24 mouse cellular contexts compared by ENCODE assay signal in the genomic region with DNA sequence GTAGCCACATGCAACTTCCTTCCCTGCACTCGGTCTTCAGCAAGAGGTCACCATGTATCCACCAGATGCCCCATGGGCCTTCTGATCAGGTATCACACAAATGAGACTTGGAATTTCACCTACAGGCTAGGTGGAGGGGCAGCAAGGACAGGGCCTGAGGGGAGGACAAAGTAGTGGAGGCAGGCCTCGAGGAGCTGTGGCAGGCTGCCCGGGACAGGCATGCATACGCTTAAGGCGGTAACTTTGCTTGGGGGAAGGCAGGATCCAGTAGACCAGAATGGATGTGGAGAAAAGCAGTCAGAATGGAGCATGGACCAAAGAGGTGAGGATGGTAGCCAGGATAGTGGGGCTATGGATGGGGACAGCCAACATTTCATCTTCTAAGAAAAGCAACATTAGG. TPM values are rescaled to one million over a fixed set of nuclear protein-coding genes. Genes with fewer than 3 reads are reported as not detected.
DNase-seq lines count a peak whose midpoint lies in the region; ATAC-seq and TF ChIP-seq lines count a peak whose summit lies in the region.
"Had no signal": no experiment of that assay in that cellular context is flagged by ENCODE, and none has a peak within 500 bp of the region (broad histone marks: within the 10 kb centered on the region; RNA-seq: fewer than 3 reads in every experiment).

No protein-coding gene starts in this region.

- no peak for TF ChIP-seq CTCF in kidney, postnatal 0 days (IDR thresholded peaks at IDR 0.05; ENCODE audit: low read depth)
- no peak for TF ChIP-seq CTCF in stomach, postnatal 0 days (IDR thresholded peaks at IDR 0.05; ENCODE audit: low read depth)

- no peaks in the 10 kb centered on the region for H3K9me3 ChIP-seq in heart, embryonic 12.5 days (replicated peaks)
- H3K9me3 ChIP-seq in kidney, postnatal 0 days (replicated peaks; ENCODE audit: low read length) = no peaks in the 10 kb centered on the region
- H3K9me3 ChIP-seq in neural tube, embryonic 13.5 days = no peaks in the 10 kb centered on the region
- no peaks in the 10 kb centered on the region for H3K9me3 ChIP-seq in neural tube, embryonic 15.5 days (replicated peaks)
- no peaks in the 10 kb centered on the region for H3K9me3 ChIP-seq in stomach, postnatal 0 days (ENCODE audit: control insufficient read depth, low read length)
- H3K9me3 ChIP-seq in midbrain, embryonic 16.5 days (replicated peaks; ENCODE audit: control insufficient read depth, low read length, poor library complexity, severe bottlenecking) = no peaks in the 10 kb centered on the region
- H3K9me3 ChIP-seq: forebrain, embryonic 13.5 days; limb, embryonic 12.5 days; midbrain, embryonic 15.5 days had no signal

- DNase-seq in heart, adult 18-20 months = no peak
- no peak for DNase-seq in kidney, postnatal 0 days (ENCODE audit: low spot score)
- no peak for DNase-seq in kidney, adult 11 months
- DNase-seq in stomach, postnatal 0 days (ENCODE audit: low spot score) = no peak
- DNase-seq: cerebellum, adult 2 months; cerebellum, postnatal 36 days had no signal

- H3K27me3 ChIP-seq in heart, embryonic 12.5 days (replicated peaks) = no peaks in the 10 kb centered on the region
- H3K27me3 ChIP-seq in kidney, postnatal 0 days (ENCODE audit: insufficient read depth, low read length) = no peaks in the 10 kb centered on the region
- H3K27me3 ChIP-seq in neural tube, embryonic 13.5 days = no peaks in the 10 kb centered on the region
- H3K27me3 ChIP-seq in neural tube, embryonic 15.5 days (replicated peaks) = no peaks in the 10 kb centered on the region
- no peaks in the 10 kb centered on the region for H3K27me3 ChIP-seq in stomach, postnatal 0 days (ENCODE audit: control insufficient read depth, insufficient read depth, low read length)
- H3K27me3 ChIP-seq in midbrain, embryonic 16.5 days (ENCODE audit: control insufficient read depth, insufficient read depth, low read depth, low read length) = no peaks in the 10 kb centered on the region
- H3K27me3 ChIP-seq: forebrain, embryonic 13.5 days; limb, embryonic 12.5 days; midbrain, embryonic 15.5 days had no signal

- H3K4me1 ChIP-seq in heart, embryonic 12.5 days (replicated peaks) = peaks cover 84% of the 10 kb centered on the region
- peaks cover 70% of the 10 kb centered on the region for H3K4me1 ChIP-seq in kidney, postnatal 0 days (replicated peaks; ENCODE audit: insufficient read depth, low read length)
- H3K4me1 ChIP-seq in neural tube, embryonic 13.5 days (replicated peaks) = peaks cover 68% of the 10 kb centered on the region
- peaks cover 50% of the 10 kb centered on the region for H3K4me1 ChIP-seq in neural tube, embryonic 15.5 days
- H3K4me1 ChIP-seq in stomach, postnatal 0 days (replicated peaks; ENCODE audit: control insufficient read depth, insufficient read depth) = peaks cover 15% of the 10 kb centered on the region; the same call in 1 of the 2 replicates
- peaks cover 4% of the 10 kb centered on the region for H3K4me1 ChIP-seq in midbrain, embryonic 16.5 days (ENCODE audit: control insufficient read depth, insufficient read depth, low read length)

- H3K9ac ChIP-seq in heart, embryonic 12.5 days = 0 out of 2 replicates have a peak overlapping the region, but pooled peaks have one; percentile 4
- H3K9ac ChIP-seq in kidney, postnatal 0 days (ENCODE audit: low read depth, low read length) = no peak overlapping the region
- 0 out of 2 replicates have a peak overlapping the region, but pooled peaks have one; percentile 41 for H3K9ac ChIP-seq in neural tube, embryonic 13.5 days
- no peak overlapping the region for H3K9ac ChIP-seq in neural tube, embryonic 15.5 days (replicated peaks)
- no peak overlapping the region for H3K9ac ChIP-seq in stomach, postnatal 0 days (ENCODE audit: low read length)
- no peak overlapping the region for H3K9ac ChIP-seq in midbrain, embryonic 16.5 days (ENCODE audit: low read depth, low read length)
- H3K9ac ChIP-seq: forebrain, embryonic 13.5 days; limb, embryonic 12.5 days; midbrain, embryonic 15.5 days had no signal

- TF ChIP-seq EP300 in stomach, postnatal 0 days (optimal IDR thresholded peaks at IDR 0.05) = no peak

- WGBS in heart, embryonic 12.5 days = 80% methylated on average over 5 of the region's 5 CpGs
- WGBS in kidney, postnatal 0 days = 56% methylated on average over 5 of the region's 5 CpGs
- 77% methylated on average over 5 of the region's 5 CpGs for WGBS in neural tube, embryonic 13.5 days
- WGBS in neural tube, embryonic 15.5 days = 75% methylated on average over 5 of the region's 5 CpGs
- 57% methylated on average over 5 of the region's 5 CpGs for WGBS in stomach, postnatal 0 days
- WGBS in midbrain, embryonic 16.5 days = 71% methylated on average over 5 of the region's 5 CpGs

- no peak overlapping the region for H3K4me2 ChIP-seq in heart, embryonic 12.5 days
- H3K4me2 ChIP-seq in kidney, postnatal 0 days (ENCODE audit: low read length) = no peak overlapping the region
- H3K4me2 ChIP-seq in neural tube, embryonic 13.5 days = no peak overlapping the region
- no peak overlapping the region for H3K4me2 ChIP-seq in neural tube, embryonic 15.5 days
- no peak overlapping the region for H3K4me2 ChIP-seq in stomach, postnatal 0 days (replicated peaks; ENCODE audit: low read depth)
- H3K4me2 ChIP-seq in midbrain, embryonic 16.5 days (ENCODE audit: low read length) = no peak overlapping the region
- H3K4me2 ChIP-seq: forebrain, embryonic 13.5 days; limb, embryonic 12.5 days; midbrain, embryonic 15.5 days had no signal

- no peak overlapping the region for H3K27ac ChIP-seq in heart, embryonic 12.5 days (ENCODE audit: poor library complexity, severe bottlenecking)
- H3K27ac ChIP-seq in kidney, postnatal 0 days = peak overlapping the region; percentile 97
- H3K27ac ChIP-seq in neural tube, embryonic 13.5 days (replicated peaks) = no peak overlapping the region
- H3K27ac ChIP-seq in neural tube, embryonic 15.5 days (replicated peaks) = no peak overlapping the region
- H3K27ac ChIP-seq in stomach, postnatal 0 days (replicated peaks) = peak overlapping the region; percentile 53; the same call in 1 of the 2 replicates
- no peak overlapping the region for H3K27ac ChIP-seq in midbrain, embryonic 16.5 days (ENCODE audit: low read length)
- H3K27ac ChIP-seq: forebrain, embryonic 13.5 days; limb, embryonic 12.5 days; midbrain, embryonic 15.5 days had no signal

- no peak overlapping the region for H3K4me3 ChIP-seq in heart, embryonic 12.5 days
- no peak overlapping the region for H3K4me3 ChIP-seq in kidney, postnatal 0 days (replicated peaks; ENCODE audit: low read depth, low read length)
- no peak overlapping the region for H3K4me3 ChIP-seq in neural tube, embryonic 13.5 days
- H3K4me3 ChIP-seq in neural tube, embryonic 15.5 days (replicated peaks) = no peak overlapping the region
- H3K4me3 ChIP-seq in stomach, postnatal 0 days (ENCODE audit: low read depth, low read length) = no peak overlapping the region
- no peak overlapping the region for H3K4me3 ChIP-seq in midbrain, embryonic 16.5 days (ENCODE audit: low read depth, low read length)
- H3K4me3 ChIP-seq: forebrain, embryonic 13.5 days; limb, embryonic 12.5 days; midbrain, embryonic 15.5 days had no signal

- no peaks in the 10 kb centered on the region for H3K36me3 ChIP-seq in heart, embryonic 12.5 days
- H3K36me3 ChIP-seq in kidney, postnatal 0 days (ENCODE audit: insufficient read depth, low read length) = no peaks in the 10 kb centered on the region
- H3K36me3 ChIP-seq in neural tube, embryonic 13.5 days = no peaks in the 10 kb centered on the region
- H3K36me3 ChIP-seq in neural tube, embryonic 15.5 days = no peaks in the 10 kb centered on the region
- H3K36me3 ChIP-seq in stomach, postnatal 0 days (ENCODE audit: control insufficient read depth, insufficient read depth, low read length) = no peaks in the 10 kb centered on the region
- no peaks in the 10 kb centered on the region for H3K36me3 ChIP-seq in midbrain, embryonic 16.5 days (ENCODE audit: control insufficient read depth, insufficient read depth, low read length)
- H3K36me3 ChIP-seq: midbrain, embryonic 15.5 days had no signal

- no peak for ATAC-seq in heart, embryonic 12.5 days (ENCODE audit: insufficient number of reproducible peaks, low FRiP score)
- ATAC-seq in kidney, postnatal 0 days (replicated peaks; ENCODE audit: low FRiP score, low read depth) = no peak
- ATAC-seq in neural tube, embryonic 13.5 days (ENCODE audit: low read depth) = no peak
- ATAC-seq in neural tube, embryonic 15.5 days (ENCODE audit: low FRiP score) = no peak
- no peak for ATAC-seq in stomach, postnatal 0 days (ENCODE audit: low FRiP score, low TSS enrichment)
- no peak for ATAC-seq in midbrain, embryonic 16.5 days
- ATAC-seq: forebrain, embryonic 13.5 days; midbrain, embryonic 15.5 days had no signal

RNA-seq across cellular contexts. Expression of gene Samd4b, which starts 18.1 kb away (rescaled TPM):
- polyA plus RNA-seq in heart, embryonic 12.5 days (2016; fragmentation: Nextera tagmentation; extraction: Ambion mirVana) = 29.0 and 29.5 TPM in 2 replicates
- total RNA-seq in heart, adult 18-20 months (2021) = 10 to 100 TPM; 19.6 to 22.1 TPM
- polyA plus RNA-seq in kidney, postnatal 0 days (2015; fragmentation: Nextera tagmentation; extraction: Ambion mirVana) = 18.4 and 19.5 TPM in 2 replicates
- polyA plus RNA-seq in neural tube, embryonic 13.5 days (2015; fragmentation: Nextera tagmentation; extraction: Ambion mirVana) = 25.6 and 26.9 TPM in 2 replicates
- polyA plus RNA-seq in neural tube, embryonic 15.5 days (2015; fragmentation: Nextera tagmentation; extraction: Ambion mirVana) = 20.3 and 22.8 TPM in 2 replicates
- 9.8 and 12.0 TPM in 2 replicates for polyA plus RNA-seq in stomach, postnatal 0 days (2015; fragmentation: Nextera tagmentation; extraction: Ambion mirVana)
- polyA plus RNA-seq in midbrain, embryonic 16.5 days (2015; fragmentation: Nextera tagmentation; extraction: Ambion mirVana) = 20.2 and 20.4 TPM in 2 replicates

RNA-seq across cellular contexts. Expression of gene Pak4, which starts 18.2 kb away (rescaled TPM):
- 32.7 TPM in 2 replicates for polyA plus RNA-seq in heart, embryonic 12.5 days (2016; fragmentation: Nextera tagmentation; extraction: Ambion mirVana)
- 1 to 10 TPM; 8.8 to 9.9 TPM for total RNA-seq in heart, adult 18-20 months (2021)
- 33.5 and 36.6 TPM in 2 replicates for polyA plus RNA-seq in kidney, postnatal 0 days (2015; fragmentation: Nextera tagmentation; extraction: Ambion mirVana)
- polyA plus RNA-seq in neural tube, embryonic 13.5 days (2015; fragmentation: Nextera tagmentation; extraction: Ambion mirVana) = 20.1 and 20.2 TPM in 2 replicates
- polyA plus RNA-seq in neural tube, embryonic 15.5 days (2015; fragmentation: Nextera tagmentation; extraction: Ambion mirVana) = 16.0 and 23.1 TPM in 2 replicates
- polyA plus RNA-seq in stomach, postnatal 0 days (2015; fragmentation: Nextera tagmentation; extraction: Ambion mirVana) = 33.9 and 34.1 TPM in 2 replicates
- polyA plus RNA-seq in midbrain, embryonic 16.5 days (2015; fragmentation: Nextera tagmentation; extraction: Ambion mirVana) = 18.1 and 19.1 TPM in 2 replicates

RNA-seq across cellular contexts. Expression of gene Nccrp1, which starts 32.8 kb away (rescaled TPM):
- polyA plus RNA-seq in heart, embryonic 12.5 days (2016; fragmentation: Nextera tagmentation; extraction: Ambion mirVana) = not detected in 2 replicates
- total RNA-seq in heart, adult 18-20 months (2021) = not detected
- 5.5 and 7.3 TPM in 2 replicates for polyA plus RNA-seq in kidney, postnatal 0 days (2015; fragmentation: Nextera tagmentation; extraction: Ambion mirVana)
- polyA plus RNA-seq in neural tube, embryonic 13.5 days (2015; fragmentation: Nextera tagmentation; extraction: Ambion mirVana) = not detected in 2 replicates
- polyA plus RNA-seq in neural tube, embryonic 15.5 days (2015; fragmentation: Nextera tagmentation; extraction: Ambion mirVana) = 0.31 and 0.36 TPM in 2 replicates
- 20.1 and 27.2 TPM in 2 replicates for polyA plus RNA-seq in stomach, postnatal 0 days (2015; fragmentation: Nextera tagmentation; extraction: Ambion mirVana)
- polyA plus RNA-seq in midbrain, embryonic 16.5 days (2015; fragmentation: Nextera tagmentation; extraction: Ambion mirVana) = 0.15 TPM in 1 of 2 replicates, not detected in the other
- total RNA-seq: adrenal gland, postnatal 4 days; gastrocnemius, adult 8-10 months; granulocyte monocyte progenitor cell, adult 5-6 weeks had no signal
- polyA plus RNA-seq: forebrain, embryonic 13.5 days; heart, postnatal 0 days; hindbrain, embryonic 11.5 days; intestine, embryonic 14.5 days; limb, embryonic 12.5 days; liver, embryonic 16.5 days had no signal

RNA-seq across cellular contexts. Expression of gene Sycn, which starts 39.1 kb away (rescaled TPM):
- not detected in 2 replicates for polyA plus RNA-seq in heart, embryonic 12.5 days (2016; fragmentation: Nextera tagmentation; extraction: Ambion mirVana)
- not detected for total RNA-seq in heart, adult 18-20 months (2021)
- polyA plus RNA-seq in kidney, postnatal 0 days (2015; fragmentation: Nextera tagmentation; extraction: Ambion mirVana) = 0.27 and 0.45 TPM in 2 replicates
- not detected in 2 replicates for polyA plus RNA-seq in neural tube, embryonic 13.5 days (2015; fragmentation: Nextera tagmentation; extraction: Ambion mirVana)
- 1.3 TPM in 1 of 2 replicates, not detected in the other for polyA plus RNA-seq in neural tube, embryonic 15.5 days (2015; fragmentation: Nextera tagmentation; extraction: Ambion mirVana)
- 87.1 and 87.6 TPM in 2 replicates for polyA plus RNA-seq in stomach, postnatal 0 days (2015; fragmentation: Nextera tagmentation; extraction: Ambion mirVana)
- not detected in 2 replicates for polyA plus RNA-seq in midbrain, embryonic 16.5 days (2015; fragmentation: Nextera tagmentation; extraction: Ambion mirVana)
- total RNA-seq: gastrocnemius, adult 8-10 months; granulocyte monocyte progenitor cell, adult 5-6 weeks; layer of hippocampus, postnatal 10 days; left cerebral cortex, adult 8-10 months had no signal
- polyA plus RNA-seq: cerebellum, adult 2 months; forebrain, embryonic 13.5 days; frontal cortex, adult 2 months; heart, postnatal 0 days; hindbrain, embryonic 11.5 days; limb, embryonic 12.5 days; midbrain, embryonic 15.5 days had no signal

RNA-seq across cellular contexts. Expression of gene Acp7, which starts 51.3 kb away (rescaled TPM):
- not detected in 2 replicates for polyA plus RNA-seq in heart, embryonic 12.5 days (2016; fragmentation: Nextera tagmentation; extraction: Ambion mirVana)
- total RNA-seq in heart, adult 18-20 months (2021) = not detected
- not detected in 2 replicates for polyA plus RNA-seq in kidney, postnatal 0 days (2015; fragmentation: Nextera tagmentation; extraction: Ambion mirVana)
- polyA plus RNA-seq in neural tube, embryonic 13.5 days (2015; fragmentation: Nextera tagmentation; extraction: Ambion mirVana) = not detected in 2 replicates
- 0.09 and 0.10 TPM in 2 replicates for polyA plus RNA-seq in neural tube, embryonic 15.5 days (2015; fragmentation: Nextera tagmentation; extraction: Ambion mirVana)
- 10.9 and 12.4 TPM in 2 replicates for polyA plus RNA-seq in stomach, postnatal 0 days (2015; fragmentation: Nextera tagmentation; extraction: Ambion mirVana)
- polyA plus RNA-seq in midbrain, embryonic 16.5 days (2015; fragmentation: Nextera tagmentation; extraction: Ambion mirVana) = 0.26 TPM in 1 of 2 replicates, not detected in the other
- total RNA-seq: adrenal gland, postnatal 4 days; gastrocnemius, adult 8-10 months; granulocyte monocyte progenitor cell, adult 5-6 weeks had no signal
- polyA plus RNA-seq: forebrain, embryonic 13.5 days; heart, postnatal 0 days; hindbrain, embryonic 11.5 days; intestine, embryonic 14.5 days; large intestine, adult 2 months; limb, embryonic 12.5 days; liver, embryonic 16.5 days had no signal

Comparison
In these comparisons a context has a peak if more than half of its experiments do, and no peak if none do; other contexts are left out.
1. H3K9ac ChIP-seq: peak in heart, embryonic 12.5 days (single experiment) and neural tube, embryonic 13.5 days (single experiment); none in kidney, postnatal 0 days (single experiment), neural tube, embryonic 15.5 days (single experiment), stomach, postnatal 0 days (single experiment) and midbrain, embryonic 16.5 days (single experiment).
2. H3K27ac ChIP-seq: peak in kidney, postnatal 0 days (single experiment) and stomach, postnatal 0 days (single experiment); none in heart, embryonic 12.5 days (single experiment), neural tube, embryonic 13.5 days (single experiment), neural tube, embryonic 15.5 days (single experiment) and midbrain, embryonic 16.5 days (single experiment).